Mouse (Mus musculus): ENCODE results near the gene Gpr176. TPM values are rescaled to one million over a fixed set of nuclear protein-coding genes. Genes with fewer than 3 reads are reported as not detected.

Gpr176 gene
- polyA plus RNA-seq (2015; fragmentation: Illumina TruSeq; extraction: RNeasy Lipid Tissue Mini Kit (QIAGEN cat#74804); ENCODE audit: insufficient read depth, low read depth, low replicate concordance): 0.20 TPM

DNA sequence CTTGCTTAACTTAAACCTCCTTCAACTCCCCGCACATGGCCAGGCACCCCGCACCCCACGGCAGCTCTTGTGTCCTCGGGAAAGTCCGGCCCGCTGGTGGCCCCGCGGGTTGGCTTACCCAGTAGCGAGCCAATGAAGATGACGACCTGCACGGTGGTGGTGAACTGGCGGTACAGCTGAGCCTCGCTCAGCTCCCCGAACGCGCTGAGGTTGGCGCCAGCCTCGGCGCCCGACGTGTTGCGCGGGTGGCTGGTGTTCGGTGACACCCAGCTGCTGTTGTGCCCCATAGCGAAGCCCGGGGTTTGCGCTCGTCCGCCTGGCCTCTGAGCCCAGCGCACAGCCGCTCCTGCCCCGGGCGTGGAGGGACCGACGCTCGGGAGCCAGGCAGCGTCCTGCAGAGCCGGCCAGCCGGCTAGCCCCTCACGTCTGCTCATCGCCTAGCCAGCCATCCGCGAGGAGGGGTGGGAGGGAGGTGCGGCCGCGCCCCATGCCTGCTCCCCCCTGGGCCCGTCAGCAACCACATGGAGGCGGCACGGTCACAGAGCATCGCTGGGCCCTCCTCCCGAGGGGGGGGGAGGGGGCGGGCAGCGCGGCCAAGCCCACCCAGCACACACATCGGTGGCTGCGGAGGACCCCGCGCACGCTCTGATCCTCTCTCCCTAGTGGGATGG, at the start of gene Gpr176:
Gene Gpr176, minus strand, starts transcription at position 519 of the 671 bp plus-strand sequence.

DNA sequence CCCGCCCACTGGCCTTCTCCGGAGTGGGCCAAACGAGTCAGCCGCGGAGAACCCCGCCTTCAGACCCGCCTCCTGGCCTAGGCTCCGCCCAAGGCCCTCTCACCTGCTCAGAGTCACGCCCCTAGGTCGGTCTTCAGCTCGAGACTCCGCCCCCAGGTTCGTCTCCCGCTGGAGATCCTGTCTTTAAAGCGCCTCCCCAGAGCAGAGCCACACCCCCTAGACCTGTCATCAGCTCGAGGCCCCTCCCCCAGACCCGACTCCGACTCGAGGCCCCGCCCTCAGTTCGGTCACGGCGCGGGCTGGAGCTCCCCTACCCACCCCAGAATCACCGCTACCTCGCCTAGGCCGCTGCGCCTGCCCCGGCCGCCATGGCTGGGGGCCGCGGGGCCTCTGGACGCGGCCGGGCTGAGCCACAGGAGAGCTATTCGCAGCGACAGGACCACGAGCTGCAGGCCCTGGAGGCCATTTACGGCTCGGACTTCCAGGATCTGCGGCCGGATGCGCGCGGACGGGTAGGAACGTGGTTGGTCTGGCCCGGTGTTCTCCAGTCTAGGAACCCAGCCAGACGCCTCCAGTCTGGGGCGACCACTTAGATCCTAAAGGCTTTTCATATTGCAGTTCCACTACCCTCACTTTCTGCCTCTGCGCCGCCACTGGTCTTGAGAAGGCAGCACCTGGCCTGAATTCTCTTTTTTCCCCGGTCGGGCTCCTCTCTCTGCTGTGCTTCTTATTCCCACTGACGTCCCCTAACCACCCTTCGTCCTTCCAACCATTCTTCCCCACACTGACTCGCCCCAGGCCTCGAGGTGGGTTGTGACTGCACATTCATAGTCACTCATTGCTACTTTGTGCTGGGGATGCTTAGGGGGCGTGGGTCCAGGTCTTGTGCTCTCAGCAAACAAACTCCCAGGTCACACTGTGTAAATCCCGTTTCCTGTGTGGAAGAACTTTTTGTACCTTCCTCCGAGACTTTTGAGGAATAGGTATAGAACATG, 15.4 kb upstream of the Gpr176 start, which contains the start of gene Eif2ak4:
Gene Eif2ak4, plus strand, starts transcription at position 278 of the 995 bp plus-strand sequence.

DNA sequence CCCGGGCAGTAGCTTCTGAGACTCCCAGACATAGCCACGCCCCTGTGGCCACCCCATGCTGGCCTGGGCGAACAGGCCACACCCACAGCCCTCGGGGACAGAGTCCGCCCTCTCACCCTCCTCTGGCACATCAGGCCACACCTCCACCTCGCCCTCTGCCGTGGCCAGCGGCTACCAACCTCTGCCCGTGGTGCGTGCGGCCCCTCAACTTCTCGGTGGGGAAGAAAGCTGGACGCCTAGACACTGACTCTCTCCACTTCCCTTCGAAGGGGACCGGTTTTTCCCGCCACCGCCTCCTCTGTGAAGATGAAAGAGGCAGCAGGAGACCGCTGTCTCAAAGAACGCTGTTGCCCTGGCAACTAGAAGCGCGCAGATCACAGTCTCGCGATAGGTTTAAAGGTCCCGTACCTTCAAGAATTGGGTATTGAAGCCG, 116.6 kb downstream of the Gpr176 start, which contains the start of gene Fsip1:
Gene Fsip1, minus strand, starts transcription at position 346 of the 433 bp plus-strand sequence.

Other genes with a start within 250 kb of the Gpr176 start
- gene Fsip1, start 116.5 kb downstream of the Gpr176 start, polyA plus RNA-seq (2015; fragmentation: Illumina TruSeq; extraction: RNeasy Lipid Tissue Mini Kit (QIAGEN cat#74804); ENCODE audit: insufficient read depth, low read depth, low replicate concordance): not detected
- 4.5 TPM for gene Eif2ak4, start 15.2 kb upstream of the Gpr176 start, polyA plus RNA-seq (2015; fragmentation: Illumina TruSeq; extraction: RNeasy Lipid Tissue Mini Kit (QIAGEN cat#74804); ENCODE audit: insufficient read depth, low read depth, low replicate concordance)
- 39.4 TPM for gene Srp14, start 106.3 kb upstream of the Gpr176 start, polyA plus RNA-seq (2015; fragmentation: Illumina TruSeq; extraction: RNeasy Lipid Tissue Mini Kit (QIAGEN cat#74804); ENCODE audit: insufficient read depth, low read depth, low replicate concordance)
- 2.7 TPM for gene Bmf, start 176.3 kb upstream of the Gpr176 start, polyA plus RNA-seq (2015; fragmentation: Illumina TruSeq; extraction: RNeasy Lipid Tissue Mini Kit (QIAGEN cat#74804); ENCODE audit: insufficient read depth, low read depth, low replicate concordance)
- 1.1 TPM for gene Bub1b, start 224.8 kb upstream of the Gpr176 start, polyA plus RNA-seq (2015; fragmentation: Illumina TruSeq; extraction: RNeasy Lipid Tissue Mini Kit (QIAGEN cat#74804); ENCODE audit: insufficient read depth, low read depth, low replicate concordance)

Measured in pancreas, adult 10 weeks (tissue).